Mouse (Mus musculus) MEL (cell line): ENCODE data around the gene Gm9945.

ENCODE experiments used
- BHLHE40 ChIP-seq: IDR thresholded peaks from 2 replicates; pipeline ENCODE4 v1.6.1; 2012; ENCODE audit warnings: low read depth, mild to moderate bottlenecking, inconsistent platforms, low read length, improper control_type of control experiment, borderline replicate concordance
- CTCF ChIP-seq, 3 experiments: IDR thresholded peaks in 2 of 3; conservative IDR thresholded peaks in 1 of 3; 2 replicates each; pipeline ENCODE4 v1.5.1; 2011 to 2012; ENCODE audit warnings: low read length in 3 of 3, low read depth in 2 of 3, mild to moderate bottlenecking in 2 of 3, improper control_type of control experiment in 1 of 3, inconsistent platforms in 1 of 3, mixed read lengths in 1 of 3, moderate library complexity in 1 of 3; ENCODE audit not compliant: control insufficient read depth in 1 of 3, insufficient read depth in 1 of 3, poor library complexity in 1 of 3, severe bottlenecking in 1 of 3
- GABPA ChIP-seq: IDR thresholded peaks from 2 replicates; pipeline ENCODE4 v1.6.1; 2012; ENCODE audit warnings: low read depth, mild to moderate bottlenecking, inconsistent platforms, low read length, improper control_type of control experiment, moderate library complexity
- MAZ ChIP-seq: IDR thresholded peaks from 2 replicates; pipeline ENCODE4 v1.6.1; 2012; ENCODE audit warnings: low read depth, mild to moderate bottlenecking, inconsistent platforms, low read length, improper control_type of control experiment
- RCOR1 ChIP-seq: IDR thresholded peaks from 2 replicates; pipeline ENCODE4 v1.6.1; 2012; ENCODE audit warnings: low read depth, mild to moderate bottlenecking, inconsistent platforms, low read length, improper control_type of control experiment
- TAL1 ChIP-seq: IDR thresholded peaks from 2 replicates; pipeline ENCODE4 v1.6.1; 2012; ENCODE audit warnings: mild to moderate bottlenecking, inconsistent platforms, low read length, moderate library complexity, mixed read lengths
- TBP ChIP-seq: IDR thresholded peaks from 2 replicates; pipeline ENCODE4 v1.8.0; 2011; ENCODE audit warnings: low read depth, low read length, improper control_type of control experiment
- TCF12 ChIP-seq: IDR thresholded peaks from 2 replicates; pipeline ENCODE4 v1.6.1; 2014; ENCODE audit warnings: low read depth, mild to moderate bottlenecking, inconsistent platforms, low read length, improper control_type of control experiment, moderate library complexity

- TF ChIP-seq TCF12: no peak
- TF ChIP-seq CTCF (IDR thresholded peaks at IDR 0.05 in 2 of 3, conservative IDR thresholded peaks at IDR 0.05 in 1 of 3; ENCODE audit: control insufficient read depth in 1 of 3, insufficient read depth in 1 of 3, low read depth in 2 of 3, low read length in 3 of 3, poor library complexity in 1 of 3, severe bottlenecking in 1 of 3): no peak
- TF ChIP-seq TBP: no peak
- TF ChIP-seq BHLHE40: no peak
- TF ChIP-seq MAZ: no peak
- no peak for TF ChIP-seq GABPA
- TF ChIP-seq RCOR1: no peak
- TF ChIP-seq TAL1: no peak
Observed at GRCm38 (mm10) chr11:53491954-53492401, 12.0 kb downstream of the Gm9945 start.
